Mouse (Mus musculus) olfactory bulb, adult 2 months (tissue): ENCODE measurements around the gene Fgfr2.

Experiments
- CTCF ChIP-seq: fragments of 200-500 bp; IDR thresholded peaks from 2 replicates; pipeline ENCODE4 v1.5.1; 2012; ENCODE audit warnings: low read depth, mild to moderate bottlenecking, low read length, moderate library complexity; ENCODE audit not compliant: insufficient read depth
- POLR2A ChIP-seq: fragments of 200-500 bp; IDR thresholded peaks from 2 replicates; pipeline ENCODE4 v1.6.1; 2012; ENCODE audit warnings: mild to moderate bottlenecking, low read depth, low read length, moderate library complexity; ENCODE audit not compliant: insufficient read depth

- TF ChIP-seq POLR2A (no peak), CTCF (no peak)
Measured at GRCm38 (mm10) chr7:131184339-131184738, 1938.8 kb downstream of the Fgfr2 start.
